Mouse (Mus musculus) heart, adult 2 months (tissue): ENCODE results near the gene Itgb7. TPM values are rescaled to one million over a fixed set of nuclear protein-coding genes. Genes with fewer than 3 reads are reported as not detected.

Experiments
- DNase-seq, 2 experiments: peaks; one replicate each; pipeline ENCODE4 v3.0.0; 2021
- H3K27ac ChIP-seq: fragments of 200-600 bp; 2 replicates; pipeline ENCODE4 v1.8.1; 2022
- H3K27me3 ChIP-seq: fragments of 200-500 bp; 2 replicates; pipeline ENCODE4 v1.6.1; 2012; ENCODE audit warnings: mild to moderate bottlenecking, low read length, inconsistent platforms, mixed read lengths; ENCODE audit not compliant: control insufficient read depth, insufficient read depth
- H3K36me3 ChIP-seq: fragments of 200-500 bp; 2 replicates; pipeline ENCODE4 v1.6.1; 2012; ENCODE audit warnings: low read length, inconsistent platforms; ENCODE audit not compliant: control insufficient read depth, insufficient read depth
- H3K4me1 ChIP-seq: fragments of 200-500 bp; 2 replicates; pipeline ENCODE4 v1.6.1; 2011; ENCODE audit warnings: low read length; ENCODE audit not compliant: control insufficient read depth, insufficient read depth
- H3K4me3 ChIP-seq: fragments of 200-600 bp; 2 replicates; pipeline ENCODE4 v1.8.1; 2022
- H3K79me2 ChIP-seq: fragments of 200-500 bp; replicated peaks from 2 replicates; pipeline ENCODE4 v1.6.1; 2012; ENCODE audit warnings: mild to moderate bottlenecking, inconsistent platforms, low read length, moderate library complexity, mixed read lengths; ENCODE audit not compliant: control insufficient read depth, insufficient read depth
- H3K9ac ChIP-seq: fragments of 200-500 bp; 2 replicates; pipeline ENCODE4 v1.6.1; 2012; ENCODE audit warnings: low read depth, mild to moderate bottlenecking, control low read depth, inconsistent platforms, low read length, mixed read lengths
- CTCF ChIP-seq: fragments of 200-600 bp; IDR thresholded peaks from 2 replicates; pipeline ENCODE4 v1.8.1; 2022; ENCODE audit warnings: antibody characterized with exemption, mild to moderate bottlenecking, moderate library complexity
- EP300 ChIP-seq: fragments of 200-500 bp; IDR thresholded peaks from 2 replicates; pipeline ENCODE4 v1.6.1; 2011; ENCODE audit warnings: low read depth, low read length, control low read depth; ENCODE audit not compliant: insufficient read depth
- POLR2A ChIP-seq: fragments of 200-500 bp; IDR thresholded peaks from 2 replicates; pipeline ENCODE4 v1.6.1; 2011; ENCODE audit warnings: mild to moderate bottlenecking, low read depth, low read length, control low read depth; ENCODE audit not compliant: insufficient read depth
- WGBS: fragments of 180-500 bp; shearing (Covaris S2); methylation state at CpG from one replicate; pipeline ENCODE4 v1.1.7; 2018; 5-methylcytosine and 5-hydroxymethylcytosine counted together
- intact Hi-C: fragments of 180-260 bp; cut with DNase I; formaldehyde crosslinking; loops from one replicate; pipeline ENCODE4 v1.15.1; 2025
- polyA plus RNA-seq: library from polyadenylated mRNA; depleted of rRNA; stranded (reverse); fragments of >200 nt; gene quantifications from 2 replicates; pipeline ENCODE4 v1.2.3, GENCODE M21; 2012
- total RNA-seq, 2 experiments: library from RNA; stranded (reverse); gene quantifications; 2 replicates each; pipeline ENCODE4 v1.2.3; 2021

The Itgb7 gene
- total and polyA plus RNA-seq, 3 experiments = 1.5 to 4.6 (median 2.0) TPM

DNA sequence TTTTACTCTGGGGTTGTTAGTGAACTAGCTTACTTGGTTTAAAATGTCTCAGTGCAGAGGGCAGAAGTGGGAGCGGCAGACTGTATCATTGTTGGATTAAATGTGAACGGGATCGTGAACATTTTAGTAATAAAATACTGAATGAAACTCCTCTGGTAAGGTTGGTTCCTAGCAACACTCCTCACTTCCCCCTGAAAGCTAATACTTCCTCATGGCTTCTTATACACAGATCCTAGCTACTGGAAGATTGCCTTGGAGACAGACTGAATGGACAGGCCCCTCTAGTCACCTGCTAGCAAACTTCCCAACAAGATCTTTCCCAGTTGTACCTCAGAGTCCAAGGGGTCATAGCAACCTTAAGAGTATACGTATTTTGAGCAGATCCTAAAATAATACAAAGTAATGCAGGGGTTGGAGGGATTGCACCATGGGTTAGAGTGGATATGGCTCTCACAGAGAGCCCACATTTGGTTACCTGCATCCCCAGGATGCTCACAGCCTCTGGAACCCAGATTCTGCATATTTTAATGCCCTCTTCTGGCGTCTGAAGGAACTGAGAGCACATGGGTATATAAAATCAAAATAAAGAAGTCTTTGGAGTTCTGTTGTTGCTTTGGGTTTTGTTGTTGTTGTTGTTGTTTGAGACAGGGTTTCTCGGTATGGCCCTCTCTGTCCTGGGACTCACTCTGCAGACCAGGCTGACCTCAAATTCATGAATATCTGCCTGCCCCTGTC, 42.4 kb upstream of the Itgb7 start:
- intact Hi-C loops = no loop called here
- Histone ChIP-seq H3K36me3 (no peaks in the 10 kb centered on the region), H3K27me3 (peaks cover 2% of the 10 kb centered on the region; the same call in 1 of the 2 replicates)

DNA sequence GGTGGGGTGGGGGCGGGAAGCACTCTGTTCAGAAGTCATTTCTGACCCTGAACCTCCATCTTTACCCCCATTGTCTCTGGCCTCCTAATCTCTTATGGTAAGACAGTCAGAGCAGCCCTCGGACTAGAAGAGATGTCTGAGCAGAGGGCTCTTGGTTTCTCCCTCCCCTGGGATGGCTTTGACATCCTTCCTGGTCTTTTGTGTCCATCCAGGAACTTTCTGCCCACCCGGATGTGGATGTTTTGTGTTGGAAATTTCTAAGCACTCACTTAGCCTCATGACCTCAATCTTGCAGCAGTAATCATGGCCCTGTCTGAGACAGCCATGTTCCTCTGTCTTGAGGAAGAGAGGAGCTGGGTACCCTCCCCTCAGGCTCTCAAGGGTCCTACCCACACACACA, 39.7 kb upstream of the Itgb7 start:
- H3K36me3 ChIP-seq = no peaks in the 10 kb centered on the region
- intact Hi-C loops = no loop called here

More for the DNA sequence above, 42.4 kb upstream of the Itgb7 start:
- 0 out of 2 replicates have a peak, but pooled peaks cover 1% of the 10 kb centered on the region for H3K4me1 ChIP-seq
- TF ChIP-seq CTCF = peak; percentile 45
- no peak for TF ChIP-seq POLR2A
- TF ChIP-seq EP300 = no peak
- no peaks in the 10 kb centered on the region for H3K79me2 ChIP-seq
- DNase-seq = no peak
- 69% methylated on average over 6 of the region's 6 CpGs for WGBS
- no peak overlapping the region for H3K4me3 ChIP-seq
- no peak overlapping the region for H3K9ac ChIP-seq
- H3K27ac ChIP-seq = no peak overlapping the region

DNA sequence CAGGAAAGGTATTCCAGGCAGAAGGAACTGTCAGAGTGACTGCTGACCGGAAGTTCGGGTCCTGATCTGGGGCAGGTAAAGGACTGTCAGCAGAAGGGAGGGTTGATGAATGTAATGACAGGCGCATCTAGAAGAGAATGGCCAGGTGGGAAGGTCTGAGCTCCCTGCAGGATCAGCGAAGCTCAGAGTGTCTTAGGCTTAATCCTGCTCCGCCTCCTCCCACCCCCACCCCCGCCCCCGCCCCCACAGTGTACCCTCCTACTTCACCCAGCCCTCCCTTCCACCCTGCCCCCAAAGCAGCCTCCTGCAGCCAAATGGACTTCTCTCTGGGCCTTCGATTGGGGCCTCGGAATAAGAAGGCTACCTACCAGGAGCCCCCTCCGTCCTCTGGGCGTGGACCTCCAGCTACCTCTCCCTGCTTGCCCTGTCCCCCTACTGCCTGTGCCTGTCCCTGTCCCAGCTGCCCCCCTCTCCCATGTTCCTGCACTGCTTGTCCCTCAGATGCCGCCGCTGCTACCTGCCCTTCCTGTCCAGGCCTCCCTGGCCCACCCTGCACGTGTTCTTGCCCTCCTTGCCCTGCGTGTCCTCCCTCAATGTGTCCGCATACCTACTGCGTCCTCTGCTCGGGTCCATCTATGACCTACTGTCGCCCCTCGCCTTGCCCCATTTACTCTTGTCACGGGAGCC, 38.7 kb upstream of the Itgb7 start, which contains the start of gene Gm9918:
Gm9918 (plus strand) TSS at position 290 of the 687 bp plus-strand sequence.
- Histone ChIP-seq H3K4me3 (no peak within 1 kb of the TSS), H3K27me3 (peaks cover 2% of the 10 kb centered on the region; the same call in 1 of the 2 replicates), H3K27ac (no peak within 1 kb of the TSS), H3K36me3 (no peaks in the 10 kb centered on the region), H3K4me1 (no peaks in the 10 kb centered on the region), H3K9ac (no peak within 1 kb of the TSS), H3K79me2 (no peaks in the 10 kb centered on the region)
- no peak for TF ChIP-seq POLR2A
- TF ChIP-seq EP300 = no peak
- no peak for TF ChIP-seq CTCF
- DNase-seq = no peak
- intact Hi-C loops = no loop called here
- 38% methylated on average over 21 of the region's 21 CpGs for WGBS

More for the DNA sequence above, 39.7 kb upstream of the Itgb7 start:
- TF ChIP-seq EP300 = no peak
- no peak for TF ChIP-seq POLR2A
- TF ChIP-seq CTCF = no peak
- no peak for DNase-seq
- Histone ChIP-seq H3K27me3 (peaks cover 2% of the 10 kb centered on the region; the same call in 1 of the 2 replicates), H3K27ac (no peak overlapping the region), H3K79me2 (no peaks in the 10 kb centered on the region), H3K4me1 (no peaks in the 10 kb centered on the region), H3K9ac (no peak overlapping the region), H3K4me3 (no peak overlapping the region)
- WGBS = 29% methylated on average over 3 of the region's 3 CpGs

DNA sequence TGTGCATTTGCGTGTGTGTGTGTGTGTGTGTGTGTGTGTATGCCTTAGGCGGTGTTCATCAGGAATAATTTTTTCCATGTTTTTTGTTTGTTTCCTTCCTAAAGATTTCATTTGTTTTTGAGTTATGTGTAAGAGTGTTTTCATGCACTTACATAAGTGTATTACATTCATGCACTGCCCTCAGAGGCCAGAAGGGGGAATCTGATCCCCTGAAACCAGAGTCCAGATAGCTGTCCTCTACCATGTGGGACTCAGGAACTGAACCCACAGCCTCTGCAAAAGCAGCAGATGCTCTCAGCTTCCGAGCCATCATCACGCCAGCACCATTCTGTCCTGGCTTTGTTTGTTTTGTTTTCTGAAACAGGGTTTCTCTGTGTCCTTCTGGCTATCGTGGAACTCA, 33.8 kb upstream of the Itgb7 start:
- no peak for DNase-seq
- no peaks in the 10 kb centered on the region for H3K36me3 ChIP-seq
- H3K4me3 ChIP-seq = no peak overlapping the region
- WGBS = 90% methylated on average over 5 of the region's 5 CpGs
- no peak overlapping the region for H3K27ac ChIP-seq
- no peaks in the 10 kb centered on the region for H3K4me1 ChIP-seq
- TF ChIP-seq EP300 = no peak
- no peak for TF ChIP-seq POLR2A
- peak; percentile 46 for TF ChIP-seq CTCF
- intact Hi-C loops = no loop called here
- H3K27me3 ChIP-seq = peaks cover under 1% of the 10 kb centered on the region; the same call in 1 of the 2 replicates
- no peak overlapping the region for H3K9ac ChIP-seq
- no peaks in the 10 kb centered on the region for H3K79me2 ChIP-seq

DNA sequence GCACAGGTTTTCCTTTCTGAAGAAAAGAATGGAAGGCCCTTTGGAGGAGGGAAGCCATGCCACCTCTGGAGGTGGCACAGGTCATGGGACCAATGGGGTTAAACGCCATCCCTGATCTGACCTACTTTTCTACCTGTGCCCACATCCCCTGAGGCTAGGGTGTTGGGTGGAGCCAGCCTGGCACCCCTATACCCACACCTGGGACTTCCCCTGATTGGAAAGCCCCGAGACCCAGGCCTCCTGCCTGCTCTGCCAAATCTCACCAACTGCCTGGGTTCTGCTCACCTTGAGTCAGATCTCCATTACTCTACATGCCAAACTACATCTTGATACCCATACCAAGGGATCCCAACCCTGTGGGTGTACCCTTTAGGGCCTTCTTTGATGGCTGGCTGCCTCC, 31.3 kb upstream of the Itgb7 start:
- Histone ChIP-seq H3K4me1 (peaks cover 2% of the 10 kb centered on the region; the same call in 1 of the 2 replicates), H3K27me3 (no peaks in the 10 kb centered on the region), H3K4me3 (no peak overlapping the region), H3K9ac (no peak overlapping the region), H3K79me2 (no peaks in the 10 kb centered on the region), H3K27ac (no peak overlapping the region), H3K36me3 (no peaks in the 10 kb centered on the region)
- intact Hi-C loops = no loop called here
- DNase-seq = no peak
- TF ChIP-seq CTCF (no peak), EP300 (no peak), POLR2A (no peak)
- WGBS = 86% methylated on average over 2 of the region's 2 CpGs

DNA sequence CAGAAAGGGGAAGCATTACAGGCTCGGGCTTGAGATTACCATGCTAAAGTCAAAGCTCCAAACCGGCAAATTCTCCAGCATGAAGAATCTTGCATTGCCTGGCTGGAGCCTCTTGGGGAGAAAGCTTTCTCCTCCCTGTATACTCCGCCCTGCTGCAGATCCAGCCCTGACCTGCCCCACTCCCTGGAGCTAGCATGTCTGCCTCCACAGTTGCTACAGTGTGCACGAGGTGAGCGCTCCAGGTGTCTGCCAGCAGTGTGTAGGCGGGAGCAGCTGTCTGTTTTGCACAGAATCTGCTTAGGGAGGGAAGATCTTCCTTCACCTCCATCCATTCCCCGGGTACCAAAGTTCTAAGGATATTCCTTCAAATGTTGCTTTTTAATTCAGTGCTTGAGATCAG, 30.8 kb upstream of the Itgb7 start:
- Histone ChIP-seq H3K27me3 (no peaks in the 10 kb centered on the region), H3K4me1 (peaks cover 6% of the 10 kb centered on the region; the same call in 1 of the 2 replicates), H3K9ac (no peak overlapping the region), H3K4me3 (no peak overlapping the region), H3K36me3 (no peaks in the 10 kb centered on the region), H3K27ac (no peak overlapping the region), H3K79me2 (no peaks in the 10 kb centered on the region)
- intact Hi-C loops = no loop called here
- no peak for DNase-seq
- TF ChIP-seq CTCF (no peak), POLR2A (no peak), EP300 (no peak)
- 59% methylated on average over 7 of the region's 7 CpGs for WGBS
